Mouse (Mus musculus): ENCODE measurements around the gene Btbd35f13.
"Not testable (repeated sequence)": the region's sequence is repeated elsewhere in the genome, so short reads cannot be mapped to it uniquely, and the experiment has no call there.

Btbd35f13 gene

GRCm38 (mm10) chrX:33656872-33657271, at the start of gene Btbd35f13:
Btbd35f13 (plus strand) TSS chrX:33657172.
- not testable (repeated sequence) for DNase-seq (ENCODE audit: inconsistent ontology term)

DNA sequence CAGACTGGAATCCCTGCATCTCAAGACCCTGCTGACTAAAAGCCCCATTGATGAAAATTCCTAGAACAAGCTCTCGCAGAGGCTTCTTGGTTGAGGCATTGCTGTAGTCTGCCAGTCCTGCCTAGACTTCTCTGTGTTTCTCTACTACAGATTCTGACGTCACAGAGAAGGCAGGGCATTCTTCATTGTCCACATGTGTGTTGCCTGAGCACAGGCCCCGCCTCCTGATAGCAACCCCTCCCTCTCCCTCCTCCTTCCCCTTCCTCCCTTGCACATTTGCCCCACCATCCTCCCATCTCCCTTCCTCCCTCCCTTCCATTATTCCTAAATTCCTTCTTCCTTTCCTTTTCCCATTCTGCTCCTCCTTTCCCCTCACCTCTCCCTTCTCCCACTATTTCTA, 45.3 kb downstream of the Btbd35f13 start, which contains the start of gene Btbd35f14:
TSS of gene Btbd35f14 (minus strand) at position 101 of the 400 bp plus-strand sequence.
- not testable (repeated sequence) for DNase-seq (ENCODE audit: inconsistent ontology term)

Measured in Muller cell, postnatal 12 days (primary cell).